Comparison of ENCODE assay signal across 12 mouse cellular contexts in the genomic region with DNA sequence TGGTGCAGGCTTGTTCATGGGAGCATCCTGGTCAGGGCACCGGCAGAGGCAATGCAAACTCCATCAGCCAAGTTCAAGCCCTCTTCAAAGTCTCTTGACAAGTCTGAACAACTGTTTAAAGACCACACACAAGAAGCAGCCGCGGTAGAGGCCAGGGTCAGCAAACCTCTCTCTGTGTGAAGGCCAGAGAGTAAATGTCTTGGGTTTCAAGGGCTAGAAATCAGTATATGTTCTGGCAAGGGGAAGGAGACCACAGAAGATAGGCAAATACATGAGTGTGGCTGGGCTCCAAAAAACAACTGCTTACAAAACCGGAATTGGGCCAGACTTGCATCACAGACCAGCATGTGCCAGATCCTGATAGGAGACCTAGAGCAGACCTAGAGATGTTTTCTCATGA.
DNase-seq lines count a peak whose midpoint lies in the region; ATAC-seq lines count a peak whose summit lies in the region.
"Had no signal": no experiment of that assay in that cellular context is flagged by ENCODE, and none has a peak within 500 bp of the region (broad histone marks: within the 10 kb centered on the region; RNA-seq: fewer than 3 reads in every experiment).

No protein-coding gene starts in this region.

- ATAC-seq in common myeloid progenitor, adult 5-6 weeks (replicated peaks; ENCODE audit: low read depth, poor library complexity, severe bottlenecking), result peak; percentile 88
- ATAC-seq in hematopoietic stem cell, adult 5-6 weeks (replicated peaks in 1 of 2; ENCODE audit: insufficient read depth in 1 of 2, low FRiP score in 2 of 2, low TSS enrichment in 1 of 2, low read depth in 1 of 2, poor library complexity in 2 of 2, severe bottlenecking in 2 of 2), result peak; percentile 56 to 74; a peak in 2 of 4 replicates
- peak; percentile 87 for ATAC-seq in megakaryocyte progenitor cell, adult 5-6 weeks (replicated peaks; ENCODE audit: poor library complexity)
- ATAC-seq: activated CD4-positive, CD25-positive, alpha-beta regulatory T cell, adult 4 months had no signal

- peak; percentile 42 for DNase-seq in ovary, adult 18-20 months (ENCODE audit: low spot score)
- DNase-seq in ovary, postnatal 36 days (ENCODE audit: low spot score), result no peak
- no peak for DNase-seq in kidney, adult 9 months
- DNase-seq in cerebellum, adult 11 months, result no peak
- DNase-seq in gastrocnemius, postnatal 4 days (ENCODE audit: low spot score in 2 of 2), result no peak
- DNase-seq: cerebellum, adult 8-10 months; midbrain, embryonic 14.5 days; thymus, postnatal 14 days had no signal
